Mouse (Mus musculus) liver, postnatal 0 days (tissue): ENCODE data around the gene Srl.

Experiments used
- CTCF ChIP-seq: sonication (generic); IDR thresholded peaks from 2 replicates; pipeline ENCODE4 v1.5.1; 2016; ENCODE audit warnings: antibody characterized with exemption, low read depth
- EP300 ChIP-seq: IDR thresholded peaks from 2 replicates; pipeline ENCODE4 v1.6.1; 2016; ENCODE audit warnings: antibody characterized with exemption, low read depth, mild to moderate bottlenecking

DNA sequence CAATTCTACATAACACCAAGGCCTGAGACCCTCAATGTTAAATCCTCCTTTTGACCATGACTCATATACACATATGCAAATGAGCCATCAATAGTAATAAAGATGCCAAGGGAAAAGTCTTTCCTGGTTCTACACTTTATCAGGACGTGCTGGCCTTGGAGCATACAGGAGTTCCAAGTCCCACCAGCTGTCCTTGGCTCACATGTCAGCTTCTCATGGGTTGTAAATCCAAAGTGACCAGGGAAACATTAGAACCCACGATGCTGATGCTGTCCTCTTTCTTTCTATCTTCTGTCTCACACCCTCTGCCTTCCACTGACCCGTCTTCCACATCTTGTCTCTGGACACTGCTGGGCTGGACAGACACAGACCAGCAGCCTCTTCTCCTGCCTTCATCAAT lies 39.9 kb downstream of the Srl start:
- TF ChIP-seq CTCF (no peak), EP300 (no peak)
